Mouse (Mus musculus): ENCODE results near the gene Fchsd2.

The Fchsd2 gene

DNA sequence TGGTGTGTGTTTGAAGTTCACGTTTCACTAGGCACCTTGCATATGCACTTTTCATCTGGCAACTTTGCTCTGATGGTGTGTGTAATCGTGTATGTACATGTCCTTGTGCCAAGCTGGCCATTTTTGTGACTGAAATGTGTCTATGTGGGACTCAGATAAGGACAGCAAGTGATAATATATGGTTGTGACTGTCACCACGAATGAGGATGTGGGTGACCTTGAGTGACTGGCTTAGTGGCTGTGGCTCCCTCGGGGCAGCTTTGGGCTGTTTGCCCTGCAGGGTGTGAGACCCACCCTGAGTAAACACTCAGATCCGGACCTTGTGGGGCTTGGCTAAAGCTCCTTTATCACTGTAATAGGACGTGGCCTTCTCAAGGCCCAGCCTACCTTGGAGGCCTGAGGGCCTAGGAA, 223.9 kb downstream of the Fchsd2 start:
- peak; percentile 43 for DNase-seq (ENCODE audit: low spot score)

DNA sequence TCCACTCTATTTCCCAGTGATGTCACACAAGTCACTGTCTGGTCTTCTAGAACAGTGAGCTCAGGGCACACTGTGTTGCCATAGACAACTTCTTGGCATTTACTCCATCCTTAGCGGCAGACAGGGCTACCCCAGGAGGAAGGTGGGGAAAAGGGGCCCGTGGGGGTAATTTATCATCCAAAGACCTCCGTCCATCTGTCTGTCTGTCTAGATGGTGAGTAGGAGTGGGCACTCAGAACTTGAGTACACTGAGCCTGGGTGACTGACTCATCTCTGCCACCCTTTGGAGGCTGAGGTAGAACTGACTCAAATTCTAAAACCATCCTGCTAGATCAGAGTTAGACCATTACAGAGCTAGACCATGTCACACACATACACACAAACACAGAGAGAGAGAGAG, 224.4 kb downstream of the Fchsd2 start, which contains the start of gene Stard10:
TSS of gene Stard10 (plus strand) at position 73 of the 400 bp plus-strand sequence.
- DNase-seq (ENCODE audit: low spot score), result no peak

DNA sequence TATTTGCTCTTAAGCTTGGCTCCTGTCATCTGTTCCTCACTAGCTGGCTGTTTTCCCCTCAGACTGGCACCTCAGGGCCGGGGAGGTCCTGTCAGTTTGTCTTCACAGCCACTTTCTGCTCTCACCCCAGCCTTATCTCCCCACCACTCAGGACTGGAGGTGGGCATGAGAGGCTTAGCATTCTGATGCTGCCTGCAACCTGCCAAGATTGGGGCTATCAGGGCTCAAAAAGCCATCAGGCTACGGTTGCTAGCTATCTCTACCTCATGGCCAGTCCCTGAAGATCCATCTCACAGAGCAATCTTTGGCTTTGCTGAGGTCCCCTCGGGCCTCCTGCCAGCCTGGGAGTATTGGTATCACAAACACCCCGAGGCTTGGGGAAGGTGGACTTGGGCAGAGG, 226.2 kb downstream of the Fchsd2 start:
- peak; percentile 29 for DNase-seq (ENCODE audit: low spot score)

DNA sequence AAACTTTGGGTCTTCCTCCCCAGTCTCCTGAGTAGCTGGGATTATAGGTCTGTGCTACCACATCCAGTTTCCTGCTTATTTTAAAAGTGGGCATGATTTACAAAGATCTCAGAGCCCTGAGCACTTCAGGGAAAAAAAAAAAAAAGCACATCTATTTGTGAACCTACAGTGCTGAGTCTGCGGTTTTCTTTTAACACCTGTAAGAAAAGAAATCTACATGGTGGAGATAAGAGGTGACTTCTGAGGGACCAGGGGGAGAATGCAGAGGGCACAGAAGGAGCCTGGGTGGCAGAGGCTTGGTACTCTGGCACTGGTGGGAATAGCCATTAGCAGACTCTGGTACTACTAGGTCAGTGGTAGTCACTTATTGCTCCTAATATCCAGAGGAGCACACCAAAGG, 227.1 kb downstream of the Fchsd2 start:
- no peak for DNase-seq (ENCODE audit: low spot score)

DNA sequence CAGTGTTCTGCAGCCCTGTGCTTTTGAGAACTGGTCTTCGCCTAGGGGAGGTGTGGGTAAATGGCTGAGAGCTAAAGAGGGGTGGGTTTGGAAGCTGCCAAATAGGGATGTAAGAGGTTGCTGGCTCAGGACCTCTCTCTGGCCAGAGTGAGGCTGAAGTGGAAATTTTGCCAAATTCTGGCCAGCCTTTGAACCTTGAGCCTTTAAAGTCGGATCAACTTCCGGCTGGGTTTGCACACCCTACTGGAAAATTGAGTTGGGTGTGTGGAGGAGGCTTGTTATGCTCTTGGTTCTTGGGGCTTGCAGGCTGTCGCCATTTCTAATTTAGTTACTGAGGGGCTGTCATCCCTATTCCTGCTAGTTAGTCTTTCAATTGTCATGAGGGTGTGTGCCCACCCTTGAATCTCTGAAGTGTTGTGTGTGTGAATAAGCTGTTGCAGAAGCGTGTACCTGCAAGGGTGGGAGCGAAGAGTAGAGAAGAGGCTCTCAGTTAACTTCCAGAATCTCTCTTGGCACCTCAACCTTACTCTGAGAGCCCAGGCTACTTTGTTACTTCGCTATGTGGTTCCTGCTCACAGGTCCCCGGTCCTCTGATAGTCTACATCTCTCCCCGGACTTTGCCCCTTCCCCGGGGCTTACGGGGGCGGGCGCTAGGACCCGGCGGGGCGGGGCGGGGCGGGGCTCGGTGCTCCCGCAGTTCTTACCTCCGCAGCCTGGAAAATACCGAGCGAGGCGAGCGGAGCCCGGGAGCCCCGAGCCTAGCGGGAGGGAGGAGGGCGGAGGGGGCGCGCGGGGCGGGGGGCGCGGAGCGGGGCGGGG, 227.9 kb downstream of the Fchsd2 start:
- no peak for DNase-seq (ENCODE audit: low spot score)

DNA sequence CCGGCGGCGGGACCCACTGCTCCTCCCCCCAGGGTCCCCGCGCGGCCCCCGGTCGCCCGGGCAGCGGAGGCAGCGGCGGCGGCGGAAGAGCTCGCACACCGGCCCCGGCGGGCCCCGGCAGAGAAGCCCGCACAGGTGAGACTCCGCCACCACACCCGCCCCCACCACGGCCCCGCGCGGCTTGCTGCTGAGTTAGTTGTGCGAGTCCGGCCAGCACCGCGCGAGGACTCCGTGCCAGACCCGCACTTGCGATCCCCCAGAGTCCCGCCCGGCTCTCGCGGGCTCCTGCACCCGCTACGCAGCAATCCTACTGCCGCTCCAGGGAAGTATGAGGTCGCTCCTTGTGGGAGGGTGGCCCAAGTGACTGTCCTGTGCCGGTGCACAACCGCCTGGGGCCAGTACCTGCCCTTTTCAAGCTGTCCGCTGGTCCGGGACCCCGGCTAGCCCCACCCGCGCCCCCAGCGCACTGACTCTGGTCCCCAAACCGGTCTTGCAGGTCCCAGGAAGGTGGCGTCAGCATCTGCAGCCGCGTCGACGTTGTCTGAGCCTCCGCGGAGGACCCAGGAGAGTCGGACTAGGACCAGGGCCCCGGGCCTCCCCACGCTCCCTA, 228.7 kb downstream of the Fchsd2 start:
- DNase-seq (ENCODE audit: low spot score), result peak; percentile 38

DNA sequence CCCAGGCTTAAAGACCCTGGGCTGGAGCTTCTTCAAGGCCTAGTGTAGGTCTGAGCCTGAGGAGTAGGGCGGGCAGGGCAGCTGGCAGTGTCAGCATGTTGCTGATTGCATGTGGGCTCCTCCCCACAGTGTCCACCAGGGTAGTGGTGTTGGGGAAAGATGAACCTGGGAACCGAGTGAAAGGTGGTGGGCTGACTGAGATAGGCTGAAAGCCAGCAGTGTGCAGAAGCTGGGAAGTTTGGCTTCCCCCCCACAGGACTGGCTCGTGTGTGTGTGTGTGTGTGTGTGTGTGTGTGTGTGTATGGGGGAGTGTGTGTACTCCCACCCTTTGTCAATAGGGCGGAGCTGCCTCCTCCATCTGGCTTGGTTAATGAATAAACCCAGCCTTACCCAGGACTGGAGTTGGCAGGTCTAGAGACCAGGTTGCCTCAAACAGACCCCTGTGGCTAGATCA, 230.5 kb downstream of the Fchsd2 start:
- DNase-seq (ENCODE audit: low spot score), result peak; percentile 34

- no peak for DNase-seq (ENCODE audit: low spot score)
Measured at GRCm38 (mm10) chr7:101324142-101324962, 231.7 kb downstream of the Fchsd2 start.

DNA sequence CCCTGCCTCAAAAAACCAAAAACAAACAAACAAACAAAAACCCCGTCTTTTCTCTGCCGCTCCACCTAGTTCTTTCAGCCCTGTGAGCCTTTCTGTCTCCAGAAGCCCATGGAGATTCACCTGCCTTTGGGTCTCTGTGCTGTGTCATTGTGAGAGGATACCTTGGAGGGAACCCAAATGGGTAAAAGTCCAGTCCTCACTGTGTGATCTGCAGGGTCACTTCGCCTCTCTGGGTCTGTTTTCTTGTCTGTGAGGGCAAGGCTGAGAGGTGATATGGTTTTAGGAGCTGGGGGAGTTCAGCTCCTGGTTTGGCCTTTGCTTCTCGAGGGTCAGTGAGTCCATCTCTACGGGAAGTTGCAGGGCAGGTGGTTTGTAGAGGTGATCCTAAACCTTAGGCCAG, 233.3 kb downstream of the Fchsd2 start:
- DNase-seq (ENCODE audit: low spot score), result no peak

DNA sequence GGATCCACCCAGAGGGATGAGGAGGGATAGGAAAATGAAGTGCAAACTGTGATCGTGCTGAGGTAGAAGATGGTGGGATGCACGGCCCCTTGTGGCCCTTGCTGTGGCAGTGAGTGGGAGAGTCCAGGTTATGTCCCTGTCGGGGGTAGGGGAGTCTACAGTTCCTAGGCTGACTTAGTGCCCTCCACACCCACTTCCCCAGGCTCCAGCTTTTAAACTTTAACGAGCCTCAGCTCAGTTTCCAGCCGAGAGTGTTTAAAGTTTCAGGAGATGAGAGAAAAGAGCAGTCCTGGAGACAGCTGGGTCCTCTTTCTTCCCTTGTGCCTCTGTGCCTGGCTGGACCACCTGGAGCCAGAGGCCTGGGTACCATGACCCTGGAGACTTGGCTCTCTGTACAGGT, 234.6 kb downstream of the Fchsd2 start:
- DNase-seq (ENCODE audit: low spot score), result no peak

- DNase-seq (ENCODE audit: low spot score), result no peak
Measured at GRCm38 (mm10) chr7:101327786-101328185, 235.1 kb downstream of the Fchsd2 start.

DNA sequence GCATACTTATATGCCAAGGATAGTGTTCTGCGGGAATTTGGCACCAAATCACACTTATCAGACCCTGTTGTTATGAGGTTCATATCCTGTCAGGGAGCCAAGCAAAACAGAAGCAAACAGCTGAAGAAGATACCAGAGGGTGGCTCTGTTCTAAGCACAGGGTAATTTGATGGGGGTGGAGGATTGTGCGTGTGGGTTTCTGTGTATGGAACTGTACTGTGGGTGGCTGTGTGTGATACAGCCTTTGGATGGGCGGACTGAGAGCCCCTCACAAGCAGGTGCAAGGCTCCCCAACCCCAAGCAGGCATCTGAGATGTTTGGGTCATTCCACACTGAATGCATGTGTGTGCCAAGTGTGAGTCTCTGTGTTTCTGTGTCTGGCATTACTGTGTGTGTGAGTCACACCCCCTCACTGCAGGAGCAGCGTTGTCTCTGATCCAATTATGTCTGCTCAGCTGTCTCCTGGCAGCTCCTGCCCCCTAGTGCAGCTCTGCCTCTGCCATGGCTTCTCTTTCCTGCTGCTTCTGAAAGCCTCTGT, 236.0 kb downstream of the Fchsd2 start:
- no peak for DNase-seq (ENCODE audit: low spot score)

DNA sequence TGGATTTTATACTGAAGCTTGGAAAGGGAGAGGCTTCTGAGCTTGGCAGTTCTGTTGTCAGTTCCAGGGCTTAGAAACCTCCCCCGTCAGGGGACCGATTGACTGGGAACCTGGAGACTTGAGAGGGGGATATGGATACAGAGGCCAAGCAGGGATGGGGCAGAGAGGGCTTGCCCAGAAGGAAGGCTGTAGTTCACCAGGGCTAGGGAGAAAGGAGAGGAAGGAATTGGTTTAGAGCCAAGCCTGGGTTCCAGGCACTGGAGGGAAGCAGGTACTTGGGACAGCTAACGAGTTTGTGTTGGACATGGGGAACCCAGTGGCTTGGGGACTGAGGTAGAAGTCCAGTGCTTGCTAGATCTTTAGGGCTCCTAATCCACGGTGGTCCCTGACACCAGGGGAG, 236.9 kb downstream of the Fchsd2 start:
- no peak for DNase-seq (ENCODE audit: low spot score)

DNA sequence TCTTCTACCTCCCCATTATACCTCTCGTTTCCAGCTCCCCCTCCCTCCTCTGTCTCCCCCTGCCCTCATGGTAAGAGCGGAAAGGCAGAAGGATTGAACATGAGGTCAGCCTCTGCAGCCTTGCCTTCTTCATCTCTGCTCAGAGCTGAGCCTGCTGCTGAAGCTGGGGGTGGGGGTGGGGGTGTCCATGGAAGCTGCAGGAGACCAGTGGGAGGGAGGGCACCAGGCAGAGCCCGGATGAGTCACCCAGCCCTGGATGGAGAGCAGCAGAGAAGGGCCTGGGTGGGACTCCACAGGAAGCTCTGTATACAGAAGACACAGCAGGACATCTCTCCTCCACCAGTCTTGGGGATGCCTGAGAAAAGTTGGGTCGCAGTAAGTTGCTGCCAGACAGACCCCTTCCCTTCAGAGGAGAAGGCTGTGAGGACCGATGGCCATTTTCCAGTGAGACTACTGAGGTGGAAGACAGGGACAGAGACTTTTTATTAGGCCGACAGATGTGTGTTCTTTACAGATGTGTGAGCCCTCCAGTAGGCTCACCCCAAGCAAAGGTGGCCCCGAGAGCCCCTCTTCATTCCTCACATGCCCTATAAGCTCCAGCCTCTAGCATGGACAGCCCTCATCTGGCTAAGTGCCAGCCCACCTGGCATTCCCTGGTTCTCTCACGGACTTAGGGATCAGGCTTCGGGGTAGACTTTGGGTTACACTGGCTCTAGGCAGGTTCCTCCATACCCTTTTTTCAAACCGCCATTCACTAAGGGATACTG, 237.6 kb downstream of the Fchsd2 start:
- no peak for DNase-seq (ENCODE audit: low spot score)

DNA sequence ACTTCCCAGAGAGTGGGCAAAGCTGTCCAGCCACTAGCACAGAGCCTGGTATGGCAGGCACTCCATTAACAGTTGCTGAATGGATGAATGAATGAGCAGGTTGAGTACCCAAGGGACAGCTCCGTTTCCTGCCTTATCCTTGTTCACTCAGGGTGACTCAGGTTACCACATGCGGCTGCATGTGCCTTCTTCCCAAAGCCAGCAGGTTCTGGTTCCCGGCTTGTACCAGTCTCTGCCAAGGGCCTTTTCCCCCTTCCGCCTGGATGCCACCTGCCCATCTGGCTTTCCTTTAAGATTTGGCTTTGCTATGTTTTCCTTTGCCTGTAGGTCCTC, 238.1 kb downstream of the Fchsd2 start:
- no peak for DNase-seq (ENCODE audit: low spot score)

GRCm38 (mm10) chr7:101332045-101332831, 239.6 kb downstream of the Fchsd2 start:
- no peak for DNase-seq (ENCODE audit: low spot score)

Data from spleen, adult 12 weeks (tissue).